Mouse (Mus musculus) CH12.LX (cell line): ENCODE results near the gene Grcc10.

Experiments used
- CTCF ChIP-seq, 2 experiments: IDR thresholded peaks in 1 of 2; conservative IDR thresholded peaks in 1 of 2; 2 replicates each; pipeline ENCODE4 v1.5.1; 2011 to 2012; ENCODE audit warnings: low read depth in 2 of 2, low read length in 2 of 2, improper control_type of control experiment in 1 of 2, inconsistent platforms in 1 of 2, mild to moderate bottlenecking in 1 of 2, moderate library complexity in 1 of 2
- EP300 ChIP-seq: IDR thresholded peaks from 2 replicates; pipeline ENCODE4 v1.6.1; 2011; ENCODE audit warnings: low read length, improper control_type of control experiment
- IRF4 ChIP-seq: IDR thresholded peaks from 2 replicates; pipeline ENCODE4 v1.6.1; 2014; ENCODE audit warnings: low read depth, mild to moderate bottlenecking, inconsistent platforms, low read length, improper control_type of control experiment
- JUN ChIP-seq: IDR thresholded peaks from 2 replicates; pipeline ENCODE4 v1.6.1; 2011; ENCODE audit warnings: low read depth, mild to moderate bottlenecking, low read length, improper control_type of control experiment, moderate library complexity; ENCODE audit not compliant: insufficient read depth
- MAX ChIP-seq: IDR thresholded peaks from 2 replicates; pipeline ENCODE4 v1.6.1; 2011; ENCODE audit warnings: low read length, improper control_type of control experiment
- POLR2A ChIP-seq: IDR thresholded peaks from 2 replicates; pipeline ENCODE4 v1.6.1; 2011; ENCODE audit warnings: low read depth, mild to moderate bottlenecking, improper control_type of control experiment, low read length
- UBTF ChIP-seq: IDR thresholded peaks from 2 replicates; pipeline ENCODE4 v1.6.1; 2012; ENCODE audit warnings: low read depth, mild to moderate bottlenecking, inconsistent platforms, low read length, improper control_type of control experiment, moderate library complexity
- ZC3H11A ChIP-seq: IDR thresholded peaks from 2 replicates; pipeline ENCODE4 v1.6.1; 2012; ENCODE audit warnings: low read depth, mild to moderate bottlenecking, inconsistent platforms, low read length, improper control_type of control experiment
- ZNF384 ChIP-seq: IDR thresholded peaks from 2 replicates; pipeline ENCODE4 v1.6.1; 2012; ENCODE audit warnings: low read depth, low read length, improper control_type of control experiment, inconsistent platforms

DNA sequence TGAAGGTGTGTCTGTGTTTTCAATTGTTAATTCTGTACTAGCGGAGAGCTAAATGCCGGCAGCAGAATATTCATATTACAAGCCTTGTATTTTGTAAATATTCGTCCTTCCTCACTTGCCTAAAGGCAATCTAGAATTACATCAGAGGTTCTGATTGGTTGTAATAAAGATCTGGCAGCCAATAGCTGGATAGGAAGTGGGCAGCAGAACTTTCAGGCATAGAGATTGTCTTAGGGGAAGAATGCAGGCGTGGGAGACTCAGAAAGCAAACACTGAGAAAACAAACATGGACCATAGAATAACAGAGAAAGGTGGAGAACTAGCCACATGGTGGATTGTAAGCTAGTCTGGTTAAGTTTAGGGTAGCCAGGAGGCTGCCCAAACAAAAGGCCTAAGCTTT is 48.9 kb upstream of the Grcc10 start:
- TF ChIP-seq EP300 (no peak), IRF4 (no peak), ZNF384 (no peak), CTCF (conservative IDR thresholded peaks at IDR 0.05 in 1 of 2, IDR thresholded peaks at IDR 0.05 in 1 of 2; ENCODE audit: low read depth in 2 of 2, low read length in 2 of 2) (no peak), POLR2A (no peak), UBTF (no peak), ZC3H11A (no peak), JUN (no peak), MAX (no peak)
